Mouse (Mus musculus): ENCODE results near the gene 2310011J03Rik.

Gene 2310011J03Rik

GRCm38 (mm10) chr10:80314494-80315001 lies 5.8 kb downstream of the 2310011J03Rik start:
- DNase-seq = no peak

GRCm38 (mm10) chr10:80313627-80314201 lies 6.6 kb downstream of the 2310011J03Rik start:
- peak; percentile 69 to 71 for DNase-seq

- peak; percentile 48 to 59 for DNase-seq
These were observed 7.5 kb downstream of the 2310011J03Rik start for GRCm38 (mm10) chr10:80312586-80313504.

DNA sequence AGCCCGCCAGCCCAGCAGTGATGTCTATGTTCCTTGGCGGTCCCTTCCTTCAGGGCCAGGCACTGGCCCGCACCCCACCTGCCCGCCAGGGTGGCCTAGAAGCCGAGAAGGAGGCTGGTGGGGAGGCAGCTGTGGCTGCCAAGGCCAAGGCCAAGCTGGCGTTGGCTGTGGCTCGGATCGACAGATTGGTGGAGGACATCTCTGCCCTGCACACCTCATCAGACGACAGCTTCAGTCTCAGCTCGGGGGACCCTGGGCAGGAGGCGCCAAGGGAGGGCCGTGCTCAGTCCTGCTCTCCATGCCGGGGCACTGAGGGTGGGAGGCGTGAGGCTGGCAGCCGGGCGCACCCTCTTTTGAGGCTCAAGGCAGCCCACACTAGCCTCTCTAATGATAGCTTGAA lies 8.8 kb downstream of the 2310011J03Rik start:
- DNase-seq = peak in 1 of 2 experiments; percentile 49

- DNase-seq = no peak
These were observed 15.5 kb downstream of the 2310011J03Rik start for GRCm38 (mm10) chr10:80304862-80305261.

DNA sequence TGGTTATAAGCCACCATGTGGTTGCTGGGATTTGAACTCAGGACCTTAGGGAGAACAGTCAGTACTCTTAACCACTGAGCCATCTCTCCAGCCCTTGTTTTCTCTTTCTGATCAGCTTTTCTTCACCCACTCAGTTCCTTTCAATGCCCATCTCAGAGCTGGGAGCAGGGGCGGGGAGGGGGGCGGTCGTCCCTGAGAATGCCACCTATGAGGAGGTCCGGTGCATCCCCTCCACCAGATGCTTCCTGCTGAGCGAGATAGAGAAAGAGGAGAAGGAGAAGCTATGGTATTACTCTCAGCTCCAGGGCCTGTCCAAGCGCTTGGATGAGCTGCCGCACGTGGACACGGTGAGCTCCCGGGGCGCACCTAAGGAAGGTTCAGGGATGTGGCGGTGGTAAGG lies 15.9 kb downstream of the 2310011J03Rik start:
- DNase-seq = no peak

- peak in 1 of 2 experiments; percentile 55 for DNase-seq
These were observed 17.9 kb downstream of the 2310011J03Rik start for GRCm38 (mm10) chr10:80302471-80302881.

GRCm38 (mm10) chr10:80302082-80302355 lies 18.3 kb downstream of the 2310011J03Rik start:
- DNase-seq = no peak

DNA sequence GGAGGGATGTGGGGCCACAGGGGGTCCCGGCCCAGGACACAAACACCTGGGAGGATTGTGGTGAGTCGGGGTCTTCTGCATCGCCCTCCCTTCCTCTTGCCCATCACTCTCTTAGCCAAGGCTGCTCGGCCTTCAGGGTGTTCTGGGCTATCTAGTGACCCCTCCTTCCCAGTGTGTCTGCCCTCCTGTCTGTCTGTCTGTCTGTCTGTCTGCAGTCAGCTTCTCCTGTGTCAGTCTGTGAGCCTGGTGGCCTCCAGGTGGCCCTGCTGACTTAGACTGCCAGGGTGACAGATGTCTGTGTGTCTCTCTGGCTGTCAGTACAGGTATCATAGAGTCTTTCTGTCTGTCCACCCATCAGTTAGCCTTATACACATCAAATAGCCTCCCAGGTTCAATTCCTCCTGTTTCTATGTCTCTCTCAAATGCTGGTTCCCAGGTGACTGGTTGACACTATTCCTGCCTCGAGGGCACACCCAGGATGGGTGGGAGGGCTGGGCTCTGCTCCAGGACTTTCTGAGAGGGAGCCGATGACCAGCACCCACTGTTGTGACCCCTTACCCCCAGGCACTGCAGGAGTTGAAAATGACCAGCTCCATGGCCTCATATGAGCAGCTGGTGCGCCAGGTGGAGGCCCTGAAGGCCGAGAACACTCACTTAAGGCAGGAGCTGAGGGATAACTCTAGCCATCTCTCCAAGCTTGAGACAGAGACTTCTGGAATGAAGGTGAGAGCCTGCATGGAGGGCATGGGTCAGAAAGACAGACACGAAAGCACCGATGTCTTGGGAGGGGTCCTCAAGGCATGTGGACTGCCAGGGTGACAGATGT lies 18.9 kb downstream of the 2310011J03Rik start:
- no peak for DNase-seq

DNA sequence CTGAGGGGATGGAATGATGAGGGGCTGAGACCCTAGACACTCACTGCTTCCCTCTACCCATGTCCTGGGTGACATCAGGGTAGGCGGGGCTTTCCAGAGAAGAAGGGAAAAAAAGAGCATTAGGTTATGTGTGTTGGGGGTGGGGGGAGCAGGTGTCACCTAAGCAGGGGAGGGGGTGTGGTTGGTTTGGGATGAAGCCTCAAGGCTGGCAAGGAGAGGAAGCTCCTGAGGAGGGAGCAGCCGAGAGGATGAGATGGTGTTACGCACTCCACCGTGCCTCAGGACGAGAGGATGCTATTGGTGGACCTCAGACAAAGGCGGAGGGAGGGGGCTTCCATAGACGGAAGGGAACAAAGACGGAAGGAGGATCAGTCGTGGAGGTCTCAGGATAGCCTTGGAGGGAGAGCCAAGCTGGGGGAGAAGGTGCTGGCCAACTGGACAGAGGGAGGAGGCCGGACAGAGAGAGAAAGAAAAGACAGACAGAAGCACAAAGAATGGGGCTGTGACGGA lies 19.6 kb downstream of the 2310011J03Rik start:
- DNase-seq = no peak

- no peak for DNase-seq
These were observed 20.5 kb downstream of the 2310011J03Rik start for GRCm38 (mm10) chr10:80299824-80300223.

GRCm38 (mm10) chr10:80299301-80299700 lies 21.0 kb downstream of the 2310011J03Rik start:
- DNase-seq = no peak

DNA sequence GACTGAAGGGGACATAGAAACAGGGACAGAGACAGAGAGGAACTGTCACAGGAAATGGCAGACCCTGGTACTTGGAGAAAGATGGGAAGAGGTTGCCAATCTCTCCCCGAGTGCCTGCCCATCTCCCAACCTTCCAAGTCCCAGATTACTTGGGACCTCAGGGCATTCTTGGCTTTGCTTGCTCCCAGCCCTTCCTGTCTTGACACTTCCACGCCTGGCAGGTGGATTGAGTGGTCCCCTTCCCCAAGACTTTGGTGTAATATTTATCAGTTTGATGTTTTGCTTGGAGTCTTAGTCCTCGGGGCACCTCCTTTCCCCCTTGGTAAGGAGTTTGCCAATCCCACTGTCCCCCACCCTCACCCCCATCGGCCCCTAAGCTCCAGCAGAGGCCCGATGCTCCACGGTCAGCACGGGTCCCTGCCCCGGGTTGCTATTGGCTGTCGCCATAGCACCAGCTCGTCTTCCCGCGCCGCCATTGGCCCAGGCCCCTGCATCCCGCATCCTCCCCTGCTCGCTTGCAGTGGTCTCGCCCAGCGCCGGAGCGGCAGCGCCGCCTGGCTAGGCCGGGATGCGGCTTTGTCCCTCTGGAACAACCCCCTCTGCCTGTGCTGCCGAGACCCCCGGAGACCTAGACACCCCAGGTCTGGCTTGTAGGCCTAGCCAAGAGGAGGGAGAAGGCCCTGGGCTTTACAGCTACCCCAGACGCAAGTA lies 21.6 kb downstream of the 2310011J03Rik start:
- DNase-seq = peak; percentile 93 to 96

GRCm38 (mm10) chr10:80297526-80298133 lies 22.7 kb downstream of the 2310011J03Rik start:
- peak in 1 of 2 experiments; percentile 30 for DNase-seq

DNA sequence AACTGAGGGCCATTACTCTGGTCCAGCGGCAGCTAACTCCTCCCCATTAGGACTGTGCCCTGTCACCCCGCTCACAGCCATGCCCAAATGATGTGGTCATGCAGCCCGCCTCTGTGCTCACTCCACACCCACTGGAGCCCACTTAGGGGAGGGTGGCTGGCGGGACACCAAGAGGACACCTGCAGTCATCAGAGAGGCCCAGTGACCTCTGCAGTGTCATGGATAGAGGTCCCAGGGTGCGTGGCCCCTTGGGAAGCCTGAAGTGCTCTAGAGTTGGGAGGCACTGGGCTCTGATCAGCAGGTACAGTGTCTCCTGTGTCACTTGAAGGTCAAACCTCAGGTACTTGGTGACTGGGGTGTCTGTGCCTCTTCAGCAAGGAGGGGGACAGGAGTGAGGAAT lies 23.5 kb downstream of the 2310011J03Rik start:
- DNase-seq = peak in 1 of 2 experiments; percentile 23

DNA sequence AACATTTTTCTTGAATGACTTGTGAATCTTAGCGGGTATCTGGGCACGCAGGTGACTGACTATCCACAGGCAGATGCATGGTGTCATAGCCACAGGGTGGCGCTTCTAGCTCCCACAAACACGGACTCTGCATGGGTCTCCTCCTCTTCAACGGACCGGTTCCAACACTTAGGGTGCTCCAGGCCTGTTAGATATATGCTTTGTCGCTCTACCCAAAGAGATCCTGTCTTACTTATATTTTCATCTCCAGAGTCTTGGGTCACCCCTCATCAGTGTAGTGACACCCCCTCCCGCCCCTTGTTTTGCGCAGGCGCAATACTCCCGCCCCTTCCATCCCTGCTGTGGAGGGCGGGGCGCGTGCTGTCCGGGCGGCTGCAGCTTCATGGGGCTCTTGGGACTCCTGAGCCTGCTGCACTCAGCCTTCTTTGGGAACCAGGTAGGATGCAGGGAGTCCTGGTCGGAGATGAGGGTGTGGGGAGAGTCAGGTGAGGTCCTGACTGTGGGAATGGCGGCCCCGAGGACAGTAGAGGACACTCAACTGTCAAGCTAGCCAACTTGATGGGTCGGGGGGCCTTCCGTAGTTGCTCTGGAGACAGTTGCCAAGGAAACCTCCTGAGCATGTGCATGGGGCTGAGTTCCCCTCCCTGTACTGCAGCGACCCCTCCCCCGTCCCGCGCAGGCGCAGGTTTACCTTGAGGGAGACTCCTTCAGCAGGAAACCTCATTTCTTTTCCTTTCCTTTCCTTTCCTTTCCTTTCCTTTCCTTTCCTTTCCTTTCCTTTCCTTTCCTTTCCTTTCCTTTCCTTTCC lies 24.5 kb downstream of the 2310011J03Rik start, which contains the start of gene Apc2:
Apc2 (plus strand) TSS at position 360 of the 808 bp plus-strand sequence.
- DNase-seq = peak; percentile 80 to 84

DNA sequence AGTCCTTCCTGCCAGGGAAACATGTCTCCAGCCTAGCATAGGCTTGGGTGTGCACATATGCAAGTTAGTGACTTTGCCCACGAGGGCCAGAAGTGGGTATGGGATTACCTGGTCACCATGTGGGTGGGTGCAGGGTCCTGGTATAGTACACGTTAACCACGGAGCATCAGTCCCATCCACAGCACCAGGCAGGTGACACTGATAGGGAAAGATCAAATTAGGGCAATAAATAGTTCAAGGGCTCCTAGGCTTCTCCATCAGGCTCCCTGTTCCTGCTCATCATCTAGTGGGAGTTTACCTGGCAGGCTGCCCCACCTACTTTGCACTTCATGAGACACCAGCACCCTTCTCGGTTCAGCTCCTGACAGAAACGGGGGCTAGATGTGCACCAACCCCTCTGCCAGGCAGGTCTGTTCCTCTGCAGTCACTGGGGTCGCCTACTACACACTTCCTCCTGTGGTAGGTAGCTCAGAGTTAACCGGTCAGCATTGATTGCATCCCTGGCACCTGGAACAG lies 25.5 kb downstream of the 2310011J03Rik start:
- DNase-seq = no peak

- DNase-seq = no peak
These were observed 26.0 kb downstream of the 2310011J03Rik start for GRCm38 (mm10) chr10:80294311-80294710.

GRCm38 (mm10) chr10:80293325-80293724 lies 27.0 kb downstream of the 2310011J03Rik start:
- DNase-seq = no peak
